Mouse (Mus musculus): ENCODE measurements at regions not wholly inside any gene's neighbourhood (a gene's known extent, or its start where the extent isn't known, plus 50 kb on each side); places are given as distances from the start of the nearest gene placed in this dataset.
A peak's percentile ranks its signal among the peaks of the same experiment; 100 is the strongest.

DNA sequence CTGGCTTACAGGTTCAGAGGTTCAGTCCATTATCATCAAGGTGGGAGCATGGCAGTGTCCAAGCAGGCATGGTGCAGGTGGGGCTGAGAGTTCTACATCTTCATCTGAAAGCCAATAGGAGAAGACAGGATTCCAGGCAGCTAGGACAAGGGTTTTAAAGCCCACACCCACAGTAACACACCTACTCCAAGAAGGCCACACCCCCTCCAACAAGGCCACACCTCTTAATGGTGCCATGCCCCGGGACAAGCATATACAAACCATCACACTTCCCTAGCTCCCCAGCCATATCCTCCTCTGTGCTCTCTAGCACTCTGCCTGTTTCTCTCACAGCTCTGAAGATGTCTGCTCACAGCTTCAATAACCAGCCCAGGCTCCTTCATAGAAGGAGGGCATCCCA lies 61.8 kb upstream of the Ywhaq start:
- Histone ChIP-seq H3K36me3 (ENCODE audit: insufficient read depth, low read length) (no peaks in the 10 kb centered on the region), H3K27ac (no peak overlapping the region), H3K4me3 (ENCODE audit: low read length) (no peak overlapping the region), H3K9me3 (ENCODE audit: low read length) (no peaks in the 10 kb centered on the region), H3K4me2 (ENCODE audit: low read depth, low read length) (no peak overlapping the region), H3K27me3 (ENCODE audit: insufficient read depth, low read length) (no peaks in the 10 kb centered on the region), H3K4me1 (ENCODE audit: insufficient read depth, low read length) (no peaks in the 10 kb centered on the region), H3K9ac (replicated peaks; ENCODE audit: low read length) (no peak overlapping the region)
- WGBS: 65% methylated on average over 1 of the region's 1 CpGs
- DNase-seq (ENCODE audit: low spot score): no peak
- no peak for ATAC-seq
- TF ChIP-seq CTCF (IDR thresholded peaks at IDR 0.05; ENCODE audit: low read depth): no peak

DNA sequence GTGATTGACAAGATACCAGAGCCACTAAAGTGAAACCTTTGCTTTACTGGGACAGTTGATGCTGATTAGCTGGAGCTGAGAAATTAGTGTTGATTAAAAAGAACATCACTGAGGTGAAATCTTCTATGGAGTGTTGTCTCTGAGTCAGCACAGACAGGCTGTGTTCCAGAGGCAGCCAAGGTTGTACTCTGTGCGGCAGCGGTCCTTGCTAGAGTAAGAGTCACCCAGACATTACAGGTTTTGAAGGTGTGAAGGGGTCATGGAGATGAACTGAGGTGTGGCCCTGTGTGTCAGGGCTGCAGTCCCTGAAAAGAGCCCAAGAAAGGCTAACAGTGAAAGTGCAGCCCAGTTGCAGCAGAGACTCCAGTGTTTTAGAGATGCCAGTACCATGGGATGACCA lies 59.1 kb upstream of the Ywhaq start:
- H3K36me3 ChIP-seq (ENCODE audit: insufficient read depth, low read length): no peaks in the 10 kb centered on the region
- 92% methylated on average over 2 of the region's 2 CpGs for WGBS
- H3K9me3 ChIP-seq (ENCODE audit: low read length): no peaks in the 10 kb centered on the region
- no peak overlapping the region for H3K27ac ChIP-seq
- no peaks in the 10 kb centered on the region for H3K4me1 ChIP-seq (ENCODE audit: insufficient read depth, low read length)
- H3K9ac ChIP-seq (replicated peaks; ENCODE audit: low read length): no peak overlapping the region
- H3K4me2 ChIP-seq (ENCODE audit: low read depth, low read length): no peak overlapping the region
- H3K27me3 ChIP-seq (ENCODE audit: insufficient read depth, low read length): no peaks in the 10 kb centered on the region
- no peak for TF ChIP-seq CTCF (IDR thresholded peaks at IDR 0.05; ENCODE audit: low read depth)
- H3K4me3 ChIP-seq (ENCODE audit: low read length): no peak overlapping the region
- ATAC-seq: no peak
- DNase-seq (ENCODE audit: low spot score): no peak

DNA sequence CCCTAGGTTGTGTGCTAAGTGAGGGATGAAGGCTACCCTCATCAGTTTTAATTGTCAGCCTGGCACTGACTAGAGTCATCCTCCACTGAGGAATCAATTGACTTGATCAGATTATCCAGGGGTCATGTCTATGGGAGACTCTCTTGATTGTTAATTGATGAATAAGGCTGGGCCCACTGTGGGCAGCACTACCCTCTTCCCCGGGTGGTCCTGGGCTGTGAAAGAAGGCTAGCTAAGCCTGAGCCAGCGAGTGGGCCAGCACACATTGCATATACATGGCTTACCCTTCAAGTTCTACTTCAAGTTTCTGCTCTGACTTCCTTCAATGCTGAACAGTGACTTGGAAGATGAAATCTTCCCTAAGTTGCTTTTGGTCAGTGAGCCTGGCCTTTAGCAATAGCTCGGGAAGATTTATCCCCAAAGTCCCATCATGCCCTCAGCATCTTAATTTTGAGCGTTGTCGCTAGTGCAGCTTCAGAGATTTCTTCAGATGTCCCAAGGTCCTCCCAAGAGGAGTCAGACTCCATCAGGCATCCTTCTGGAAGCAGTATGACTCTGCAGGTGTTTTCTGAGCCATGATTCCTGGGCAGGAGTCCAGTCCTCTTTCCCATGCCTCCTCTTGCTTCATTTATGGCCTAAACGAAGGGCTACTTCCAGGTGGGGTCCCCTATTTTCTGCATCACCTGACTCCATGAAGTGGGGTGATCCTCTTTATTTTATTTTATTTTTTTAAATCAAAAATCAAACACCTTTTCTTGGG lies 55.7 kb upstream of the Ywhaq start:
- ATAC-seq: no peak
- no peak for TF ChIP-seq CTCF (IDR thresholded peaks at IDR 0.05; ENCODE audit: low read depth)
- DNase-seq (ENCODE audit: low spot score): no peak
- no peaks in the 10 kb centered on the region for H3K27me3 ChIP-seq (ENCODE audit: insufficient read depth, low read length)
- no peak overlapping the region for H3K4me3 ChIP-seq (ENCODE audit: low read length)
- H3K9me3 ChIP-seq (ENCODE audit: low read length): no peaks in the 10 kb centered on the region
- no peak overlapping the region for H3K9ac ChIP-seq (replicated peaks; ENCODE audit: low read length)
- H3K4me1 ChIP-seq (ENCODE audit: insufficient read depth, low read length): no peaks in the 10 kb centered on the region
- no peak overlapping the region for H3K4me2 ChIP-seq (ENCODE audit: low read depth, low read length)
- H3K27ac ChIP-seq: no peak overlapping the region
- 82% methylated on average over 6 of the region's 6 CpGs for WGBS
- H3K36me3 ChIP-seq (ENCODE audit: insufficient read depth, low read length): no peaks in the 10 kb centered on the region

DNA sequence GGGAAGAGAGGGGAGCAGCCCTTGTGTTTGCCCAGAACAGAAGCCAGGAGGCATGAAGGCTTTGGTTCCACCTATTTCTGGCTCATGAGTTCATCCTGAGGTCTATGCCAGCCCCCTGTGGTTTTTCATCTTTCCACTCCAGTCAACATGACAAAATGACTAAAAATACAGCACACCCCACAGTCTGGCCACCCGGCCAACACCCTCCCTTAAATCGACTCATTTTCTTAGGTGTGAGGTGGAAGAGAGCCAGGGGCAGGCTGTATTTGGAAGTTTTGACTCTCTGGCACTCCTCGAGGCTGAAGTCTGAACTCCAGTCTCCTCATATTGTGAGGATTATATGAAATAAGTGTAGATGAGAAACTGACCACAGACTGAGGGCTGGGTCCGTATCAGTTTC lies 55.0 kb upstream of the Ywhaq start:
- ATAC-seq (peak; percentile 91), DNase-seq (ENCODE audit: low spot score) (peak; percentile 79)
- H3K9me3 ChIP-seq (ENCODE audit: low read length): no peaks in the 10 kb centered on the region
- H3K27me3 ChIP-seq (ENCODE audit: insufficient read depth, low read length): no peaks in the 10 kb centered on the region
- no peak overlapping the region for H3K4me3 ChIP-seq (ENCODE audit: low read length)
- TF ChIP-seq CTCF (IDR thresholded peaks at IDR 0.05; ENCODE audit: low read depth): peak; percentile 51
- no peak overlapping the region for H3K27ac ChIP-seq
- H3K36me3 ChIP-seq (ENCODE audit: insufficient read depth, low read length): no peaks in the 10 kb centered on the region
- H3K4me1 ChIP-seq (ENCODE audit: insufficient read depth, low read length): no peaks in the 10 kb centered on the region
- no peak overlapping the region for H3K9ac ChIP-seq (replicated peaks; ENCODE audit: low read length)
- H3K4me2 ChIP-seq (ENCODE audit: low read depth, low read length): no peak overlapping the region
- 46% methylated on average over 4 of the region's 4 CpGs for WGBS

DNA sequence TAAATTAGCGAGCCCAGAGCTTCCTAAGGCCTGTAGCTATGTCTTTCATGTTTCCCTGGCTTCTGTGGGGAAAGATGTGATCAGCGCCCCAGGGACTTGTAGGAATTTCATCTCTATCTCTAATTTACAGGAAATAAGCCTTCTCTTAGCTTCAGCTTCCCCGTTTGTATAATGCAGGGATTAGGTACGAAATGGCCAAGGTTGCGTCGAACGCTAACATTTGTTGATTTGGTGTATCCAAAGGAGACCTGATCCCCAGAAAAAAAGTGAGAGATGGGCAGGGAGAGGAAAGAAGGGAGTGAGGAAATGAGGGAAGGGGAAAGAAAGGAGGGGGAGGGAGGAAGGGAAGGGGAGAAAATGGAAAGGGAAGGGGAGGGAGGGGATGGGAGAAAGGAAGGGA lies 54.5 kb upstream of the Ywhaq start:
- H3K9me3 ChIP-seq (ENCODE audit: low read length): no peaks in the 10 kb centered on the region
- no peak overlapping the region for H3K9ac ChIP-seq (replicated peaks; ENCODE audit: low read length)
- WGBS: 85% methylated on average over 7 of the region's 7 CpGs
- DNase-seq (ENCODE audit: low spot score): peak; percentile 5
- H3K4me3 ChIP-seq (ENCODE audit: low read length): no peak overlapping the region
- no peaks in the 10 kb centered on the region for H3K4me1 ChIP-seq (ENCODE audit: insufficient read depth, low read length)
- H3K27me3 ChIP-seq (ENCODE audit: insufficient read depth, low read length): no peaks in the 10 kb centered on the region
- no peak overlapping the region for H3K27ac ChIP-seq
- TF ChIP-seq CTCF (IDR thresholded peaks at IDR 0.05; ENCODE audit: low read depth): no peak
- H3K36me3 ChIP-seq (ENCODE audit: insufficient read depth, low read length): no peaks in the 10 kb centered on the region
- no peak for ATAC-seq
- no peak overlapping the region for H3K4me2 ChIP-seq (ENCODE audit: low read depth, low read length)

DNA sequence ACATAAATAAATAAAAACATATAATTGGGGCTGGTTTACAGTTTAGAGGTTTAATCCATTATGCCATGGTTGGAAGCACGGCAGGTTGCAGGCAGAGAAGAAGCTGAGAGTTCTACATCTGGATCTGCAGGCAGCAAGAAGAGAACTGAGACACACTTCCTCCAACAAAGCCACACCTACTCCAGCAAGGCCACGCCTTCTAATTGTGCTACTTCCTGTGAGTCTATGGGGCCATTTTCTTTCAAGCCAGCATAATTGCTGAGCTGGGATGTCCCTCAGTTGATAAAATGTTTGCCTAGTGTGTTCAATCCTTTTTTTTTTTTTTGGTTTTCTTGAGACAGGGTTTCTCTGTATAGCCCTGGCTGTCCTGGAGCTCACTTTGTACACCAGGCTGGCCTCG lies 52.8 kb upstream of the Ywhaq start:
- Histone ChIP-seq H3K27ac (no peak overlapping the region), H3K4me2 (ENCODE audit: low read depth, low read length) (no peak overlapping the region), H3K9ac (replicated peaks; ENCODE audit: low read length) (no peak overlapping the region), H3K27me3 (ENCODE audit: insufficient read depth, low read length) (no peaks in the 10 kb centered on the region), H3K36me3 (ENCODE audit: insufficient read depth, low read length) (no peaks in the 10 kb centered on the region), H3K9me3 (ENCODE audit: low read length) (no peaks in the 10 kb centered on the region), H3K4me3 (ENCODE audit: low read length) (no peak overlapping the region), H3K4me1 (ENCODE audit: insufficient read depth, low read length) (no peaks in the 10 kb centered on the region)
- ATAC-seq: no peak
- DNase-seq (ENCODE audit: low spot score): no peak
- TF ChIP-seq CTCF (IDR thresholded peaks at IDR 0.05; ENCODE audit: low read depth): no peak
- WGBS: 91% methylated on average over 3 of the region's 3 CpGs

Data from hindbrain, postnatal 0 days (tissue).